Mouse (Mus musculus) mouse trophoblast stem cell (cell line): Measurements from ENCODE around the gene Mbnl3.

Source experiments
- in situ Hi-C, 2 experiments: fragments of 300-500 bp; cut with MseI, MboI; formaldehyde crosslinking; loops; 2 replicates in 1 of 2; 3 replicates in 1 of 2; pipeline ENCODE4 v1.15.1; 2025

The Mbnl3 gene

GRCm38 (mm10) chrX:51206432-51206831, at the start of gene Mbnl3:
TSS of gene Mbnl3 (minus strand) at chrX:51206532.
- in situ Hi-C loops = no loop called here

DNA sequence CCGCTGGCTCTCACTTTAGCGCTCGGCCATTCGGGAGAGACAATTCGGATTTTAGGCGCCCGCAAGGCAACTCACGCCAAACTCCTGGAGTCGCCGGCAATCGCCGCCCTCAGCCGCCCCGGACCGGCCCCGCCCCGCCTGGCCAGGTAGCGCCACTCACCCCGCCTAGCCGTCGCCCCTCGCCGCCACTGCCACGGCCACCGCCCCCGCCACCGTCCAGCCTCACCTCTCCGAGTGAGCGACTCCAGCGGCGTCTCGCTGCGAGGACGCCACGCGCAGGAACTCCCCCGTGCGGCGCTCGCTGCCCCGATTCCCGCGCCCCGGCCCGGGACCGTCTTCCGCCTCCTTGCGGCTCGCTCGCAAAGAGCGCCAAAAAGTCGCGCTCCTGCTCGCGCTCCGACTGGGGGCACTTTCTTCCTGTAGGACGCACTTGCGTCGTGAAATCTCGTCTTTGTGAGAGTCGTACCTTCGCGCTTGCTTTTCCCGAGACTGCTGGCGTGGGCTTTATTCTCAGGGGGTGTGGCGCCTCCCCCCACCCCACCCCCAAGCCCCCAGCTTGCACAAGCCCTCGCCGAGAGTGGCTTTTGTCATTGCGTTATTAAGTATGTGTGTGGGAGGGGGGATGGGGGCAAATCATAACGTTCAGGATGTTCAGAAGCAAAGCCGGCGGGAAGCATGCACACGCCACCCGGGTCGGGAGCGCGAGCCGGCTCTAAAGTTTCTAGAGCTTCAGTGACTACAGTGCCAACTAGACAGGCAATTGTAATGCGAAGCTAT, 596 bp downstream of the Mbnl3 start:
- in situ Hi-C loops = no loop called here

- in situ Hi-C loops = no loop called here
These were observed 1.4 kb downstream of the Mbnl3 start for GRCm38 (mm10) chrX:51204626-51205547.

DNA sequence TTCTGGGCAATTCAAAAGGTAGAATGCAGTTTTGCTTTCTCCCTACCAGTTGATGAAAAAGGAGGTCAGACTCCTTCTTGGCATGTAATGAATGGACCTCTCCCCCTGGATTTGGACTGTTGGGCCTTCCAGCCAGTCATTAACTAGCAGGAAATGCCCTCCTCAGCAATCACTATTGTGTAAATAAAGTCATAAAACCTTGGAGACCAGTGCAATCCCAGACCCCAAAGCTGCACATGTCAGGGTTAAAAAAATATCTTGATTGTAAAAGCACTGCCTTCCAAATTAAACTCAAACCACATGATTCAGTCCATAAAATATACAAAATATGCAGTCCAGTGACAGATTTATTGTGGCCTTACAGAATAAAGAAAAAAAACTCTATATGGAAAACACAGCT, 9.3 kb downstream of the Mbnl3 start:
- in situ Hi-C loops = loop anchor here in 1 of 2 experiments (25.0 kb wide), 1 partner anchor 165 kb away; no protein-coding TSS in a partner anchor

GRCm38 (mm10) chrX:51171914-51172313, 34.4 kb downstream of the Mbnl3 start:
- in situ Hi-C loops = loop anchor here in 1 of 2 experiments (10.0 kb wide), 1 partner anchor 193 kb away; no protein-coding TSS in a partner anchor

GRCm38 (mm10) chrX:51171413-51171812, 34.9 kb downstream of the Mbnl3 start:
- in situ Hi-C loops = loop anchor here in 1 of 2 experiments (10.0 kb wide), 1 partner anchor 193 kb away; no protein-coding TSS in a partner anchor

- in situ Hi-C loops = loop anchor here in 1 of 2 experiments (10.0 kb wide), 1 partner anchor 194 kb away; no protein-coding TSS in a partner anchor
These were observed 35.9 kb downstream of the Mbnl3 start for GRCm38 (mm10) chrX:51170404-51170803.

- in situ Hi-C loops = loop anchor here in 1 of 2 experiments (10.0 kb wide), 1 partner anchor 195 kb away; no protein-coding TSS in a partner anchor
These were observed 36.8 kb downstream of the Mbnl3 start for GRCm38 (mm10) chrX:51169476-51170045.

GRCm38 (mm10) chrX:51167976-51168375, 38.4 kb downstream of the Mbnl3 start:
- in situ Hi-C loops = no loop called here

DNA sequence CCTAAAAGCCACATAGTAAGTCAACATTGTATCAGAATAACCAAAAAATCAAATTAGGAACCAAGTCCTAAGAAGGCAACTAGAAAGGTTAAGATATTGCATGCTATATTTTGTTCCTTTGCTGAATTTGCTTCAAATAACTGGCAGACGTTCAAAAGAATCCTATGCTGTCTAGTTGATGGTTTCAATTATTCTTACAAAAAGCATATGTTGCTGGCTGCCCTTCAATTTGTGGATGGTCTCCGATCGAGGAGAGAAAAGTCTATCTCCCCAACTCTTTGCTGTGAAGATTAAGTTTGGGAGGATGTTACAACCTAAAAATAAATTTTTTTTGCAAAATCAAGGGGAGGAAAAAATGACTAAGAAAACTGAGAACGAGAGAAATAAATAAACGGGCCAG, 41.6 kb downstream of the Mbnl3 start:
- in situ Hi-C loops = no loop called here

DNA sequence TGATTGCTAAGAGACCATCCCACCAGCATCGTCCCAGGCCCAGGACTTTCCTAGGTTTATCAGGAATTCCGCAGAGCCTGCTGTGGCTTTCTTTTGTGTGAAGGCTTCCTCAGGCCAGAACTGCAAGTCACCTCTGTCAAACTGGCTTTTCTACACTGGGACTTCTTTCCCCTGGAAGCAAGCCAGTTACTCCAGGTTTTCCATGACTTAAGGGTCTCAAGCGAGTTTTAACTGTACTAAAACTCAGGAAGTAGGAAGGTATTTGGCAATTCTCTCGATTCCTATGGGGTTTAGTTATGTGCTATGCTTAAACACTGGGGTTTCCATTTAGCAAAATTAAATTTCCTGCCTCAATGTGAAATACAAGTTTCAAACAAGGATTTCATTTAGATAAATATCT, 57.9 kb downstream of the Mbnl3 start:
- in situ Hi-C loops = no loop called here

DNA sequence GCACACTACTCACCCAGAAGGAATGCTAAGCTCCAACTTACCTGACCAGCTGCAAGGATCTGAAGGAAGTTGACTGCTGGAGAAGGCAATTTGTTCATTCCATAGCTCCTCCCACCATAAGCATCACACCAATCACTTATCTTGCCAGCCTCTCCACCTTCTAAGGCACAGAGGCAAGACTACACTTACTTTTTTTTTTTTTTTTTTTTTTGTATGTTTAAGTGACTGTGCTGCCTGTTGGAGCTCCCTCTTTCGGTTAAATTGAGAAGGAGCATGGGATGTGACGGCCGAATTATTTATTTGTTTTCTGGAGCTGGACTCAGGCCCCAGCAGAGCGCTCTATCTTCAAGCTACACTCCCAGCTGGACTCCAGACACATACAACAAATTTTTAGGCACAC, 60.0 kb downstream of the Mbnl3 start:
- in situ Hi-C loops = no loop called here

DNA sequence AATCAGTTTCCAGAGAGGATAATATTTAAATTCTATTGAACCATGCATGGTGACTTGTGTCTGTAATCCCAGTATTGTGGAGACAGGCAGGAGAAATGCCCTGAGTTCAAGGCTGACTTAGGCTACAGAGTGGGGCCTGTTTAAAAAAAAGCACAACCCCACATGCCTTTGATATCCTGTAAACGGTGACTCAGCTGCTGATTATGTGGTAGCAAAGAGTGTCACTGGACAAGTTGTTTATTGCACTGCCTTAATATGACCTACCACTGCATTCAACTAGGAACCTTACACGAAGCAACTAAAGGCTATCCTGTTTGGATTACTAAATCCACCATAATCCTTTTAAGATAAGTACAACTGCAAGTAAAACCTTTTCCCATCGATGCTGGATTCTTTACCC, 66.3 kb downstream of the Mbnl3 start:
- in situ Hi-C loops = no loop called here

- in situ Hi-C loops = no loop called here
These were observed 75.0 kb downstream of the Mbnl3 start for GRCm38 (mm10) chrX:51131325-51131724.

DNA sequence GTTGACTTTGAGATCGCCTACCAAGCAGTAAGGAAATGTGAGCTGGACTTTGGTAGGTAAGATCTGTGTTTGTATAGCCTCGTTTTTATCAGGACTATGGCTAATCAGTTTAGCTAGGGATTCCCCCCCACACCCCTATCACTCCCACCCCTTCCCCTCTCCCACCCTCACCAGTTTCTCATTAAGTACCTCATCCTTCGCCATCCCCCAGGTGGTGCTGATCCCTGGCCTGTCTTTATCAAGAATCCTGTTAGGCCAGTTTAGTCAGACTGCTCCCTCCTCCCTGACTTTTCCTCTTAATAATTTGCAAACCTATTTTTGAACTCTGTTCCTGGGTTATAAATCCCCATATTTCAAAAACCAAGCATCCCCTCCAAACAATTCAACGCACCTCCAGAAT, 103.6 kb downstream of the Mbnl3 start:
- in situ Hi-C loops = no loop called here

DNA sequence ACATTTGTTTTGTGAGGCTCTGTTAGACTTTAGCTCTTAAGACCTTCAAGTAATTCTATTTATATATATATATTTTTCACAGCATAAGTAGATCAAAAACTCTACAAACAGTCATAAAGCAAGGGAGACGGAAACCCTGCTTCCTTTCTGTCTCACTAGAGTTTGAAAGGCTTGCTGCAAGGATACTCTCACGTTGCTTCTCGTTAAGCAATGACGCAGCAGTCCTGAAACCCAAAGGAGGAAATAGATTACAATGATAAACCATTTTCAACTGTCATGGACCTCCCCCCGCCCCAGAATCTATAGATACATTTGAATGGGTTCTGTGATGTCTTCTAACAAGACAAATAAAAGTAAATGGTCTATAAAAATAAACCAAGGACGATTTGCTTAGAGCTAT, 121.4 kb downstream of the Mbnl3 start:
- in situ Hi-C loops = no loop called here

DNA sequence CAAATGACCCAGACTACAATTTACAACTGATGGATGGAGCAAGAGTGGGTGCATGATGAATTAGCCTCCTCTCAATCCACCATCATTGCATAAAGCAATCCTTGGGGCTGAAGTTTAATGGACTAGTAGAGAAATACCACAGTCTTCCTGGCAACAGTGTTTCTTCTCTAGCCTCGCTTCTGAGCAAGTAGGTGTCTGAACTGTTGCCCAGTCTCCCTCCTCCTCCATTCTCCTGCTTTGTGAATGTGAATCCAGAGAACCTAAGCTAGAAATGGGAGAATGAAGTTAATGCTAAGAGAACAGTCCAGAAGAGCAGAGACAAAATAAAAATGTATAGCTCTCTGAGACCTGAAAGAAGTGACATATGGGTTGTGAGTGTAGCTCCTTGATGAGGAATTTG, 122.1 kb downstream of the Mbnl3 start:
- in situ Hi-C loops = no loop called here

GRCm38 (mm10) chrX:51076744-51077143, 129.6 kb downstream of the Mbnl3 start:
- in situ Hi-C loops = loop anchor here (10.0 kb wide), 2 partner anchors 288 to 298 kb away; no protein-coding TSS in a partner anchor
